ENCODE assay signal across 8 mouse cellular contexts in genomic region chr9:49488912-49489895, GRCm38 (mm10). TPM values are rescaled to one million over a fixed set of nuclear protein-coding genes. Genes with fewer than 3 reads are reported as not detected.
DNase-seq lines count a peak whose midpoint lies in the region; ATAC-seq and TF ChIP-seq lines count a peak whose summit lies in the region.

No protein-coding gene starts in this region.

- H3K36me3 ChIP-seq in embryonic facial prominence, embryonic 13.5 days, result no peaks in the 10 kb centered on the region
- H3K36me3 ChIP-seq in limb, embryonic 12.5 days, result no peaks in the 10 kb centered on the region
- no peaks in the 10 kb centered on the region for H3K36me3 ChIP-seq in midbrain, embryonic 16.5 days (ENCODE audit: control insufficient read depth, insufficient read depth, low read length)
- H3K36me3 ChIP-seq in spleen, adult 2 months (ENCODE audit: control insufficient read depth, insufficient read depth, low read length), result no peaks in the 10 kb centered on the region

- 31% methylated on average over 16 of the region's 16 CpGs for WGBS in embryonic facial prominence, embryonic 13.5 days
- WGBS in limb, embryonic 12.5 days, result 34% methylated on average over 16 of the region's 16 CpGs
- WGBS in midbrain, embryonic 16.5 days, result 35% methylated on average over 16 of the region's 16 CpGs
- 29% methylated on average over 16 of the region's 16 CpGs for WGBS in spleen, adult 2 months

- ATAC-seq in embryonic facial prominence, embryonic 13.5 days (ENCODE audit: insufficient number of reproducible peaks, insufficient read depth, low FRiP score, low TSS enrichment, low read depth), result 0 out of 2 replicates have a peak, but pooled peaks have one; percentile 48
- ATAC-seq in limb, embryonic 12.5 days (ENCODE audit: insufficient number of reproducible peaks, insufficient read depth, low FRiP score, low TSS enrichment, low read depth), result 0 out of 2 replicates have a peak, but pooled peaks have one; percentile 7
- peak; percentile 69 for ATAC-seq in midbrain, embryonic 16.5 days

- H3K4me2 ChIP-seq in embryonic facial prominence, embryonic 13.5 days, result peak overlapping the region; percentile 43
- H3K4me2 ChIP-seq in limb, embryonic 12.5 days, result peak overlapping the region; percentile 34
- H3K4me2 ChIP-seq in midbrain, embryonic 16.5 days (ENCODE audit: low read length), result peak overlapping the region; percentile 29

- TF ChIP-seq CTCF in spleen, adult 2 months (IDR thresholded peaks at IDR 0.05; ENCODE audit: extremely low read depth, insufficient read depth, insufficient read length, insufficient replicate concordance), result peak; percentile 90

- peaks cover 19% of the 10 kb centered on the region; the same call in 1 of the 2 replicates for H3K4me1 ChIP-seq in embryonic facial prominence, embryonic 13.5 days
- peaks cover 17% of the 10 kb centered on the region for H3K4me1 ChIP-seq in limb, embryonic 12.5 days (replicated peaks)
- peaks cover 9% of the 10 kb centered on the region for H3K4me1 ChIP-seq in midbrain, embryonic 16.5 days (ENCODE audit: control insufficient read depth, insufficient read depth, low read length)
- H3K4me1 ChIP-seq in spleen, adult 2 months (ENCODE audit: control insufficient read depth, insufficient read depth, insufficient read length), result no peaks in the 10 kb centered on the region

- no peak overlapping the region for H3K27ac ChIP-seq in embryonic facial prominence, embryonic 13.5 days
- no peak overlapping the region for H3K27ac ChIP-seq in limb, embryonic 12.5 days
- H3K27ac ChIP-seq in midbrain, embryonic 16.5 days (ENCODE audit: low read length), result no peak overlapping the region
- H3K27ac ChIP-seq in spleen, adult 2 months (ENCODE audit: insufficient read depth, low read length), result no peak overlapping the region

- no peaks in the 10 kb centered on the region; the same call in 1 of the 2 replicates for H3K27me3 ChIP-seq in embryonic facial prominence, embryonic 13.5 days
- 0 out of 2 replicates have a peak, but pooled peaks cover 3% of the 10 kb centered on the region for H3K27me3 ChIP-seq in limb, embryonic 12.5 days
- no peaks in the 10 kb centered on the region for H3K27me3 ChIP-seq in midbrain, embryonic 16.5 days (ENCODE audit: control insufficient read depth, insufficient read depth, low read depth, low read length)
- no peaks in the 10 kb centered on the region for H3K27me3 ChIP-seq in spleen, adult 2 months (ENCODE audit: control insufficient read depth, insufficient read depth, low read length)

- TF ChIP-seq POLR2A in spleen, adult 2 months (IDR thresholded peaks at IDR 0.05; ENCODE audit: low read depth, low read length), result no peak

- H3K4me3 ChIP-seq in embryonic facial prominence, embryonic 13.5 days, result no peak overlapping the region
- H3K4me3 ChIP-seq in limb, embryonic 12.5 days (replicated peaks), result no peak overlapping the region
- H3K4me3 ChIP-seq in midbrain, embryonic 16.5 days (ENCODE audit: low read depth, low read length), result no peak overlapping the region
- no peak overlapping the region for H3K4me3 ChIP-seq in spleen, adult 2 months (ENCODE audit: extremely low read depth, insufficient read depth, insufficient read length)

- DNase-seq in 3T3-L1 (ENCODE audit: low read depth, low spot score), result peak; percentile 82
- DNase-seq in adrenal gland, postnatal 25 days, result peak; percentile 88
- DNase-seq in heart, adult 8-10 months (ENCODE audit: low spot score), result peak; percentile 88
- peak; percentile 67 to 88 for DNase-seq in kidney, adult 8-10 months
- DNase-seq in spleen, adult 2 months (ENCODE audit: low read depth in 1 of 2, low spot score in 2 of 2), result peak in 1 of 2 experiments; percentile 48

- no peaks in the 10 kb centered on the region for H3K9me3 ChIP-seq in embryonic facial prominence, embryonic 13.5 days
- no peaks in the 10 kb centered on the region for H3K9me3 ChIP-seq in limb, embryonic 12.5 days
- no peaks in the 10 kb centered on the region for H3K9me3 ChIP-seq in midbrain, embryonic 16.5 days (replicated peaks; ENCODE audit: control insufficient read depth, low read length, poor library complexity, severe bottlenecking)

- H3K9ac ChIP-seq in embryonic facial prominence, embryonic 13.5 days, result no peak overlapping the region
- no peak overlapping the region for H3K9ac ChIP-seq in limb, embryonic 12.5 days (replicated peaks)
- no peak overlapping the region for H3K9ac ChIP-seq in midbrain, embryonic 16.5 days (ENCODE audit: low read depth, low read length)

RNA-seq across cellular contexts. Expression of gene Ttc12, which starts 3.2 kb away (rescaled TPM):
- total RNA-seq in adrenal gland, postnatal 25 days (2021), result 14.8 and 15.8 TPM in 2 replicates
- 1.6 and 2.0 TPM in 2 replicates for polyA plus RNA-seq in embryonic facial prominence, embryonic 13.5 days (2015; fragmentation: Nextera tagmentation; extraction: Ambion mirVana)
- 10 to 100 TPM in 3 of 4 experiments, 1 to 10 TPM in 1; 8.2 to 14.1 (median 10.8) TPM for total RNA-seq in heart, adult 8-10 months (2022)
- 1.3 and 1.8 TPM in 2 replicates for polyA plus RNA-seq in limb, embryonic 12.5 days (2016; fragmentation: Nextera tagmentation; extraction: Ambion mirVana)
- polyA plus RNA-seq in midbrain, embryonic 16.5 days (2015; fragmentation: Nextera tagmentation; extraction: Ambion mirVana), result 1.7 and 1.9 TPM in 2 replicates
- 0.33 and 0.34 TPM in 2 replicates for polyA plus RNA-seq in spleen, adult 2 months (2012; rRNA removed)

Comparison
In these comparisons a context has a peak if more than half of its experiments do, and no peak if none do; other contexts are left out.
1. ATAC-seq: peak in every context shown above with its lines; median percentile 69 in midbrain, embryonic 16.5 days; 48 in embryonic facial prominence, embryonic 13.5 days; 7 in limb, embryonic 12.5 days.